Mouse (Mus musculus) kidney, postnatal 0 days (tissue): Measurements from ENCODE around the gene Adi1. TPM values are rescaled to one million over a fixed set of nuclear protein-coding genes. Genes with fewer than 3 reads are reported as not detected.

Source experiments
- ATAC-seq: fragments of 200-750 bp; cut with Nextera tagmentation; replicated peaks from 2 replicates; pipeline ENCODE4 v1.8.0; 2017; ENCODE audit warnings: low read depth, moderate number of reproducible peaks, moderate TSS enrichment, moderate library complexity; ENCODE audit not compliant: low FRiP score
- DNase-seq: peaks from one replicate; pipeline ENCODE4 v3.0.0-alpha.2; 2016; ENCODE audit warnings: low spot score
- H3K27ac ChIP-seq: fragments of 300-500 bp; sonication (generic); 2 replicates; pipeline ENCODE4 v1.5.1; 2014; ENCODE audit warnings: mild to moderate bottlenecking
- H3K27me3 ChIP-seq: fragments of 300-500 bp; sonication (generic); 2 replicates; pipeline ENCODE4 v1.6.1; 2014; ENCODE audit warnings: low read length, mixed read lengths; ENCODE audit not compliant: insufficient read depth
- H3K36me3 ChIP-seq: fragments of 300-500 bp; sonication (generic); 2 replicates; pipeline ENCODE4 v1.6.1; 2014; ENCODE audit warnings: low read length, mixed read lengths; ENCODE audit not compliant: insufficient read depth
- H3K4me1 ChIP-seq: fragments of 300-500 bp; sonication (generic); replicated peaks from 2 replicates; pipeline ENCODE4 v1.6.1; 2014; ENCODE audit warnings: antibody characterized with exemption, low read length, mixed read lengths; ENCODE audit not compliant: insufficient read depth
- H3K4me2 ChIP-seq: fragments of 300-500 bp; sonication (generic); 2 replicates; pipeline ENCODE4 v1.6.1; 2014; ENCODE audit warnings: mild to moderate bottlenecking, low read length, moderate library complexity, mixed read lengths
- H3K4me3 ChIP-seq: fragments of 300-500 bp; sonication (generic); replicated peaks from 2 replicates; pipeline ENCODE4 v1.5.1; 2014; ENCODE audit warnings: low read depth, low read length
- H3K9ac ChIP-seq: fragments of 300-500 bp; sonication (generic); 2 replicates; pipeline ENCODE4 v1.6.1; 2014; ENCODE audit warnings: low read depth, low read length
- H3K9me3 ChIP-seq: fragments of 300-500 bp; sonication (generic); replicated peaks from 2 replicates; pipeline ENCODE4 v1.6.1; 2016; ENCODE audit warnings: low read length, inconsistent platforms, mixed read lengths
- CTCF ChIP-seq: IDR thresholded peaks from 2 replicates; pipeline ENCODE4 v1.5.1; 2016; ENCODE audit warnings: antibody characterized with exemption, low read depth, mild to moderate bottlenecking, moderate library complexity
- WGBS: fragments of 180-500 bp; shearing (Covaris S2); extraction: QIAGEN DNeasy Blood & Tissue Kit; methylation state at CpG from one replicate; pipeline ENCODE4 v1.1.7; 2014; 5-methylcytosine and 5-hydroxymethylcytosine counted together
- polyA plus RNA-seq: library from polyadenylated mRNA; unstranded; fragments of >200 nt; fragmentation: Nextera tagmentation; extraction: Ambion mirVana; gene quantifications from 2 replicates; pipeline ENCODE4 v1.2.1, GENCODE M21; 2015

The Adi1 gene
- polyA plus RNA-seq, 1 experiment from 2014 or later, result 91.7 TPM

GRCm38 (mm10) chr12:28690730-28691129 is 15.7 kb downstream of the Adi1 start:
- WGBS, result 95% methylated on average over 7 of the region's 7 CpGs
- no peaks in the 10 kb centered on the region for H3K4me1 ChIP-seq
- peaks cover 34% of the 10 kb centered on the region for H3K36me3 ChIP-seq
- TF ChIP-seq CTCF, result no peak
- no peak overlapping the region for H3K4me2 ChIP-seq
- no peaks in the 10 kb centered on the region for H3K9me3 ChIP-seq
- no peak overlapping the region for H3K9ac ChIP-seq
- no peak overlapping the region for H3K27ac ChIP-seq
- ATAC-seq (no peak), DNase-seq (no peak)
- no peak overlapping the region for H3K4me3 ChIP-seq
- H3K27me3 ChIP-seq, result no peaks in the 10 kb centered on the region

GRCm38 (mm10) chr12:28693738-28694137 is 18.7 kb downstream of the Adi1 start:
- H3K4me2 ChIP-seq, result no peak overlapping the region
- H3K4me3 ChIP-seq, result no peak overlapping the region
- 64% methylated on average over 3 of the region's 3 CpGs for WGBS
- peaks cover 45% of the 10 kb centered on the region for H3K36me3 ChIP-seq
- no peaks in the 10 kb centered on the region for H3K27me3 ChIP-seq
- ATAC-seq, result no peak
- no peaks in the 10 kb centered on the region for H3K4me1 ChIP-seq
- no peak overlapping the region for H3K9ac ChIP-seq
- TF ChIP-seq CTCF, result no peak
- DNase-seq, result no peak
- H3K9me3 ChIP-seq, result no peaks in the 10 kb centered on the region
- H3K27ac ChIP-seq, result no peak overlapping the region

- Histone ChIP-seq H3K4me2 (no peak overlapping the region), H3K9me3 (no peaks in the 10 kb centered on the region), H3K4me1 (no peaks in the 10 kb centered on the region), H3K27ac (no peak overlapping the region), H3K9ac (no peak overlapping the region), H3K4me3 (no peak overlapping the region), H3K27me3 (no peaks in the 10 kb centered on the region), H3K36me3 (peaks cover 45% of the 10 kb centered on the region)
- WGBS, result 78% methylated on average over 2 of the region's 2 CpGs
- no peak for DNase-seq
- no peak for TF ChIP-seq CTCF
- ATAC-seq, result no peak; the same call in 1 of the 2 replicates
Measured at GRCm38 (mm10) chr12:28694231-28694630, 19.2 kb downstream of the Adi1 start.

DNA sequence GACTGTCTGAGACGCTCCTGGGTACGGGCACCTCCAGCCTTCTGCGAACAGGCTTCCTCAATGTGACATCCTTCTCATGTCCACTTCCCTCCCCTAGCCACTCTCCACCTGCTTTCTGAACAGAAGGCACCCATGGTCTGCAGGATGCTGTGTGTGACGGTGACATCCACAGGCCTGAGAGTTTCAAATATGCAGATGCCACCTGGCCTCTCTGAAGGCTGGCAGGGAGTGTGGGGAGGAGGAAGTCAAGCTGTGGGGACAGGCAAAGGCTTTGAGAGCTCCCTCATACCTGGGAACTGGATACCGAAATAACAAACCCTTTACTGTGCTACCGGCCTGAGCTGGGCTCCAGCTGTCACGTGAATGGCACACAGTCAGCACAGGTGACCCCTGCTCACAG is 19.7 kb downstream of the Adi1 start:
- ATAC-seq, result no peak
- TF ChIP-seq CTCF, result no peak
- H3K27me3 ChIP-seq, result no peaks in the 10 kb centered on the region
- H3K9me3 ChIP-seq, result no peaks in the 10 kb centered on the region
- no peak overlapping the region for H3K4me3 ChIP-seq
- no peak overlapping the region for H3K4me2 ChIP-seq
- no peak for DNase-seq
- H3K36me3 ChIP-seq, result peaks cover 40% of the 10 kb centered on the region
- H3K9ac ChIP-seq, result no peak overlapping the region
- 94% methylated on average over 7 of the region's 7 CpGs for WGBS
- H3K27ac ChIP-seq, result no peak overlapping the region
- no peaks in the 10 kb centered on the region for H3K4me1 ChIP-seq

GRCm38 (mm10) chr12:28697821-28698595 is 23.0 kb downstream of the Adi1 start:
- H3K27ac ChIP-seq, result no peak overlapping the region
- H3K27me3 ChIP-seq, result no peaks in the 10 kb centered on the region
- no peak overlapping the region for H3K9ac ChIP-seq
- DNase-seq (no peak), ATAC-seq (peak; percentile 11; the same call in 1 of the 2 replicates)
- peaks cover 16% of the 10 kb centered on the region for H3K36me3 ChIP-seq
- no peak overlapping the region for H3K4me3 ChIP-seq
- H3K4me1 ChIP-seq, result no peaks in the 10 kb centered on the region
- no peak for TF ChIP-seq CTCF
- 59% methylated on average over 14 of the region's 14 CpGs for WGBS
- no peaks in the 10 kb centered on the region for H3K9me3 ChIP-seq
- H3K4me2 ChIP-seq, result no peak overlapping the region

- Histone ChIP-seq H3K4me2 (no peak overlapping the region), H3K4me3 (no peak overlapping the region), H3K36me3 (peaks cover 15% of the 10 kb centered on the region; the same call in 1 of the 2 replicates), H3K4me1 (no peaks in the 10 kb centered on the region), H3K27ac (no peak overlapping the region), H3K27me3 (no peaks in the 10 kb centered on the region), H3K9ac (no peak overlapping the region), H3K9me3 (no peaks in the 10 kb centered on the region)
- ATAC-seq (no peak), DNase-seq (no peak)
- WGBS, result 76% methylated on average over 5 of the region's 5 CpGs
- TF ChIP-seq CTCF, result no peak
Measured at GRCm38 (mm10) chr12:28699086-28699485, 24.1 kb downstream of the Adi1 start.
